Mouse (Mus musculus) embryonic fibroblast, embryonic 13.5 days (primary cell): ENCODE data around the gene Ankrd52.

ENCODE experiments used
- CTCF ChIP-seq: IDR thresholded peaks from 2 replicates; pipeline ENCODE4 v1.5.1; 2011; ENCODE audit warnings: mild to moderate bottlenecking, control low read depth, low read length, moderate library complexity, borderline replicate concordance; ENCODE audit not compliant: insufficient read depth
- POLR2A ChIP-seq: IDR thresholded peaks from 2 replicates; pipeline ENCODE4 v1.6.1; 2011; ENCODE audit warnings: low read depth, mild to moderate bottlenecking, control low read depth, low read length, moderate library complexity

DNA sequence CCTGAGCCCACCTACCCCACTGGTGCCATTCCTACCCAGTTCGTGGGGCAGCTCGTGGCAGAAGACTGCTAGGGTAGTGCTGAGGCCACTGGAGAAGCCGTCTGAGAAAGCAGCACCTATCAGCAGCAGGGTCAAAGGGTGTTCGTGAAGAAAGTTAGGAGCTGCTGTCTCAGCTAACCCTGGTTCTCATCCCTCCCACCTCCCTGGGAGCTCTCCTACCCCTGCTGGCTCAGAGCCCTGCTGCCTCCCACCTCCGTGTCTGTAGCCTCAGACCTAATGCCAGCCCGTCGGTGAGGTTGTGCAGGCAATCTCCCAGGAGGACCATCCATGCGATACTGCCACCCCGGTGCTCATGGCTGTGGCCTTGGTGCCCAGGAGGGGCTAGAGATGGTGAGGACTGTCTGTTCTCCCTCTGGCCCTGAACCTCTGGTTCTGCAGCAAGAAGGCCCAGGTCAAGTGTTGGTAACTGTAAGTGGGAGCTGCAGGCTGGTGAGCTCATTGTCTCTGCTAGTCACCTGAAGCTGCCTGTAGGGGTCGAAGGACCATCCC lies 19.9 kb downstream of the Ankrd52 start:
- TF ChIP-seq CTCF: no peak
- no peak; the same call in 1 of the 2 replicates for TF ChIP-seq POLR2A
